Mouse (Mus musculus) mouse trophoblast stem cell (cell line): ENCODE data around the gene Ufsp1.

Experiments
- in situ Hi-C, 2 experiments: fragments of 300-500 bp; cut with MseI, MboI; formaldehyde crosslinking; loops; 2 replicates in 1 of 2; 3 replicates in 1 of 2; pipeline ENCODE4 v1.15.1; 2025

Gene Ufsp1

GRCm38 (mm10) chr5:137295712-137296111 is 1.3 kb downstream of the Ufsp1 start:
- in situ Hi-C loops, result no loop called here

- in situ Hi-C loops, result no loop called here
Observed at GRCm38 (mm10) chr5:137297126-137297525, 2.7 kb downstream of the Ufsp1 start.

GRCm38 (mm10) chr5:137299240-137299639 is 4.8 kb downstream of the Ufsp1 start:
- in situ Hi-C loops, result no loop called here

- in situ Hi-C loops, result no loop called here
Observed at GRCm38 (mm10) chr5:137301253-137301652, 6.8 kb downstream of the Ufsp1 start.

DNA sequence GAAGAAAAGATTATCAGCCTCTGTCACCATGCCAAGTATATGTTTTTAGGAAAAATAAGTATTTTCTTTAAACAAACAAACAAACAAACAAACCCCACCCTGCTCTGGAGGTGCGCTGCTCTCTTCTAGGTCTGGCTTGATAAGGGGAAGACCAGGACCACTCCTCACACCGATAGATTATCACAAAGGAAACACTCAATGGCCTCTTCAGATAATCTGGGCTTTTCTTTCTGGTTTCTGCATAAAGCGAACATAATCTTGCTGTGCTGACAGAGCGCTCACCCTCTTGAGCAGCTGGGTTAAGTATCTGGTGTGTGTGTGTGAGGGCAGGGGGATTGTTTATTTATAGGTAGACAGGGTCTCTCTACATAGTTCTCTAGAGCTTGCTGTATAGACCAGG is 9.2 kb downstream of the Ufsp1 start:
- in situ Hi-C loops, result no loop called here

DNA sequence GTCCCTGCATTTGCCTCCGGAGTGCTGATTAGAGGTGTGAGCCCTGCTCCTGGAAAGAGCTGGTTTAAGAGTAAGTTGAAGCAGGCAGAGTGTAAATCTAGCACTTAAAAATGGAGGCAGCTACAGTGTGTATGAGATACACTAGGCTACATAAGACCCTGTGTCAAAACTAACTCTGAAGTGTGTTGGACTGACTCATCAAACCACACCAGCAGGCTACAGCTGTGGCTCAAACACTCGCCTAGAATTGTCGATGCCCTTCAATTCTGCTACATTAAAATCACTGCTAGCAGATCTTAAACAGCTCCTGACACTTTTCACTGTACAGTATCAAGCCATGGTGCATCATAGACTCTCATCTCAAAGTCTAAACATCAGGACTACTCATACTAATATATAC is 9.7 kb downstream of the Ufsp1 start:
- in situ Hi-C loops, result no loop called here

GRCm38 (mm10) chr5:137304816-137305215 is 10.4 kb downstream of the Ufsp1 start:
- in situ Hi-C loops, result no loop called here

DNA sequence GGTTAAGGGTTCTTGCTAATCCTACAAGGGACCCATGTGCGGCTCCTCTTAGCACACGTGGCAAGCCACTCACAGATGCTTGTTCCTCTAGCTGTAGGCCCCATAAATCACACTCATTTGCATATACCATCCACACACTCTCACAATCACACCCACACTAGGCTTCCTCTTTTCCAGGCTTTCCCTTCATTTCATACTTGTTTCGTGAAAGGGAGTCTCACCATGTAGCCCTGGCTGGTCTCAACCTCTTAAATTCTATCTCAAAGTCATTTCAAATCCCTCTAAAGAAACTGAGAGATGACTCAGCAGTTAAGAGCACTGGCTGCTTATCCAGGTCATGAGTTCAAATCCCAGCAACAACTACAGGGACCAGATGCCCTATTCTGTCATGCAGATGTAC is 11.4 kb downstream of the Ufsp1 start:
- in situ Hi-C loops, result no loop called here

GRCm38 (mm10) chr5:137306439-137307005 is 12.1 kb downstream of the Ufsp1 start:
- in situ Hi-C loops, result no loop called here

GRCm38 (mm10) chr5:137307071-137307912 is 12.9 kb downstream of the Ufsp1 start, which contains the start of gene Srrt:
TSS of gene Srrt (minus strand) at chr5:137307674.
- in situ Hi-C loops, result no loop called here

DNA sequence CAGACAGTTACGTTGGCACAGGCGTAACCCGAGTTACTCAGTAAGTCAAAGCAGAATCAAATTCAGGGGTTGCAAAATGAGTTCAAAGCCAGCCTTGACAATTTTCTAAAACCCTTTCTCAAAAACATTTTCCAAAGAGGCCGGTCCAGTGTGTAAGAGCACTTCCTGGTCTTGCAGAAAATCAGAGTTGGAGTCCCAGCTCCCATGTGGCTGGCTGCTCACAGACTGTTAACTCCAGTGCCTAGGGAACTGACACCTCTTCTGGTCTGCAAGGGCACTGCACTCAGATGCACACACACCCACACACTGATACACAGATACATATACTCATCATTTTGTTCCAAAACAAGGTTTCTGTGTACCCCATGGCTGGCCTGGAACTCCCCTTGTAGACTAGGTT is 13.9 kb downstream of the Ufsp1 start:
- in situ Hi-C loops, result no loop called here

DNA sequence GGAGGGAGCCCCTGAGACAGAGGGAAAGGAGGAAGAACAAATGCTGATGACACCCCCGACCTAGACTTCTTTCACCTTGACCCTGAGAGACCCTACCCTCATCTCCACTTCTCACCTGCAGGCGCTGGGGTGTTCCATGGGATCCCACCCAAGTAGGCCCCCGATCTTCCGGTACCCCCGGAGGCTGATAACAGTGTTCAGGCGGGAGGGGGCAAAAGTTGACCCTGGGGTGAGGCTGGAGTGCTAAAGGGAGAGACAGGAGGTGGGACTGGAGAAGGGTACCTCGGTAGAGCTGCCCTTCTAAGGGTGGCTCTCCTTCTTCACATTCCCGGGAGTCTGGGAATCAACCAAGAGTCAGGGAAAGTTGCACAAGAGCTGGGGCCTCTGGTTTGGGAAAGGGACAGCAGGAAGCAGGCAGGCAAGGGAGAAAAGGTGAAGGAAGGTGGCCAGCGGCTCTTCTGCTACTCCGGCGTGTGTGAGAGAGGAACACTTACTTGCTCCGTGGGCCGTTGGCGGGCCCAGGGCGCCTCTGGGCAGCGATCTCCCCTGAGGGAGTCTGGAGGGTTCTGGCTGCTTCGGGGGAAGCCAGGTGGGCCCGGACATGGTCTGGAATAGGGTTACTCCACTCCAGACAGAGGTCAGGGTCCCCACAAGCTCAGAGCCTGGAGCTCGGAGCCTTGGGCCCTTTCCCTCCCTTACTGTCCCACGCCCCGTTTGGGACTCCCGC is 19.2 kb downstream of the Ufsp1 start:
- in situ Hi-C loops, result no loop called here

GRCm38 (mm10) chr5:137314193-137315083 is 20.0 kb downstream of the Ufsp1 start, which contains the start of gene Trip6:
TSS of gene Trip6 (minus strand) at chr5:137314404.
- in situ Hi-C loops, result no loop called here

DNA sequence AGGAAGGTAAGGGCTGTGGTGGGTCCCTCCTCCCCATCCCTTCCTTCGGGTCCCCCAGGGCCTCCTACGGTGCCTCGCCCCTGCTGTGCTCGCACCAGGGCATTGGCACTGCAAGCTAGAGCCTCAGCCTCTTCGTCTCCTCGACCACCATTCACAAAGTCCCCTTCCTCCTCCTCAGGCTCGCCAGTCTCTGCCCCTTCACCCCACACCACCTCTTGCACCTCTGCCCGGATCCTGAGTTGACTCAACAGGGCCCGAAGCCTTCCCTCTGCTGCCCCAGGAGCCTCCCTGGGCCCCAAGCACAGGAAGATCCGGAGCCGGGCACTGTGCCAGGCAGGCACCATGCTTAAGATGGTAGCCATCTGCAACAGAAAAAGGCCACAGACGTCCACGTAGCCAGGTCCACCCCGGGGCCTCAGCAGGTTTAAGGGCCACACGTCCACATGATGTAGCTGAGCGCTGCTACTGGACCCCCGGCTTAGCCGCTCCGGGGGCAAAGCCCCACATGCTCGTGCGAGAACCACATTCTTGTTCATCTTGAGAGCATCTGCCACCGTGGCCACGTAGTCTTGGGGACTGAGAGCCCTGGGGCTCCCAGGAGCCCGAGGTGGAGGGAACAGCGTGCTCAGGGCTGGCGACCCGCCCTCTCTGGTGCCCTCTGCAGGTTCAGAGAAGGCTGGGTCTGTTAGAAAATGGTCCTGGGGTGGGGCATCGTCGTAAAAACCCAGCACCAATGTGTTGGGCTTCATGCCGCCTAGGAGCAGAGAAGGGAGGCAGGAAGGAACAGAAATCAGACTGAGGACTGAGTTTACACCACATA is 20.9 kb downstream of the Ufsp1 start:
- in situ Hi-C loops, result no loop called here

- in situ Hi-C loops, result no loop called here
Observed at GRCm38 (mm10) chr5:137317361-137317760, 22.9 kb downstream of the Ufsp1 start.

GRCm38 (mm10) chr5:137318570-137318969 is 24.1 kb downstream of the Ufsp1 start:
- in situ Hi-C loops, result no loop called here

DNA sequence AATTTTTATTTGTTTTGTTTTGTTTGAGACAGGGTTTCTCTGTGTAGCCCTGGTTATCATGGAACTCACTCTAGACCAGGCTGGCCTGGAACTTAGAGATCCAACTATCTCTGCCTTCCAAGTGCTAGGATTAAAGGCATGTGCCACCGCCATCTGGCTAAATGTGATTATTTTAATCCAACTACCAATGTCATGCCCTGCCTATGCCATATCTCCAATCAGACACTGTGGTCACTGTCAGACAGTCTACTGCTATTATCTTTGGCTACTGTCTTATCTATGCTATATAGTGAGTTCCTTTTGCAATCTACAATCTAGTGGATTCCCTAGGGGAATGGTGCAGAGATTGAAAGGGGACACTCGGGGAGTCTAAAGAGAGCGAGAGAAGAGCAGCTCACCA is 26.6 kb downstream of the Ufsp1 start:
- in situ Hi-C loops, result no loop called here

DNA sequence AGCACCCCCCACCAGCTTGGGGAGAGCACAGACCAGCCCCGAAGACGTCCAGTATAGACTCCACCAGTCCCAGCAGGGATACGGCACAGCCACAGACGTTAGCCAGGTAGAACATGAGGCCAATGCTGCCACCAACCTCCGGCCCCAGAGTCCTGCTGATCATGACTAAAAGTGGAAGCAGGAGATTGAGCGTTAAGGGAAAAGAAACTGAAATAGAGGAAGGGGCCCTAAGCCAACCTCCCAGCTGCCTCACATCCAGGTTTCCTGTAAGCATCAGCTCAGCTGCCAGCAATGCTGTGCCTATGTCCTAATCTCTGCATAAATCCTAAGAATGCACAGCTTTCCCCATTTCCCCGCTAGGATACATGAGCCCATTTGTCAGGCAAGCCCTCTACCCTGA is 36.5 kb downstream of the Ufsp1 start:
- in situ Hi-C loops, result no loop called here

GRCm38 (mm10) chr5:137332857-137333511 is 38.6 kb downstream of the Ufsp1 start:
- in situ Hi-C loops, result no loop called here

GRCm38 (mm10) chr5:137333512-137334174 is 39.2 kb downstream of the Ufsp1 start, which contains the start of gene Slc12a9:
TSS of gene Slc12a9 (minus strand) at chr5:137333597.
- in situ Hi-C loops, result no loop called here
